Mouse (Mus musculus) small intestine, adult 2 months (tissue): ENCODE results near the gene Ppard.

Source experiments
- CTCF ChIP-seq: fragments of 200-500 bp; IDR thresholded peaks from 2 replicates; pipeline ENCODE4 v1.5.1; 2012; ENCODE audit warnings: low read depth, mild to moderate bottlenecking, control low read depth, inconsistent platforms, low read length, moderate library complexity, mixed read lengths; ENCODE audit not compliant: insufficient replicate concordance, insufficient read length; ENCODE audit errors: extremely low read depth
- POLR2A ChIP-seq: fragments of 200-500 bp; IDR thresholded peaks from 2 replicates; pipeline ENCODE4 v1.6.1; 2012; ENCODE audit warnings: low read depth, mild to moderate bottlenecking, control low read depth, inconsistent platforms, low read length, moderate library complexity

GRCm38 (mm10) chr17:28213236-28213635 is 19.3 kb upstream of the Ppard start:
- no peak for TF ChIP-seq POLR2A
- TF ChIP-seq CTCF, result peak; percentile 27; the same call in 1 of the 2 replicates
